Mouse (Mus musculus): Measurements from ENCODE around the gene Smoc2. TPM values are rescaled to one million over a fixed set of nuclear protein-coding genes. Genes with fewer than 3 reads are reported as not detected.

Gene Smoc2
- polyA plus RNA-seq, 1 experiment from 2014 or later, result 11.8 TPM

GRCm38 (mm10) chr17:14317439-14317838 lies 38.1 kb downstream of the Smoc2 start:
- Histone ChIP-seq H3K27ac (ENCODE audit: low read depth, low read length) (no peak overlapping the region), H3K4me1 (replicated peaks; ENCODE audit: control insufficient read depth, insufficient read depth, low read length) (no peaks in the 10 kb centered on the region), H3K9me3 (ENCODE audit: control insufficient read depth, low read length) (no peaks in the 10 kb centered on the region), H3K27me3 (replicated peaks; ENCODE audit: control insufficient read depth, insufficient read depth, low read length) (no peaks in the 10 kb centered on the region), H3K9ac (ENCODE audit: low read depth, low read length) (no peak overlapping the region), H3K4me2 (no peak overlapping the region), H3K4me3 (ENCODE audit: low read depth, low read length) (no peak overlapping the region), H3K36me3 (ENCODE audit: control insufficient read depth, insufficient read depth, low read length) (no peaks in the 10 kb centered on the region)
- ATAC-seq (replicated peaks; ENCODE audit: low FRiP score), result no peak
- 28% methylated on average over 4 of the region's 4 CpGs for WGBS
- no peak for DNase-seq (ENCODE audit: low spot score)

- Histone ChIP-seq H3K36me3 (ENCODE audit: control insufficient read depth, insufficient read depth, low read length) (no peaks in the 10 kb centered on the region), H3K27ac (ENCODE audit: low read depth, low read length) (no peak overlapping the region), H3K4me1 (replicated peaks; ENCODE audit: control insufficient read depth, insufficient read depth, low read length) (no peaks in the 10 kb centered on the region), H3K9ac (ENCODE audit: low read depth, low read length) (no peak overlapping the region), H3K4me2 (no peak overlapping the region), H3K27me3 (replicated peaks; ENCODE audit: control insufficient read depth, insufficient read depth, low read length) (no peaks in the 10 kb centered on the region; the same call in 1 of the 2 replicates), H3K9me3 (ENCODE audit: control insufficient read depth, low read length) (no peaks in the 10 kb centered on the region), H3K4me3 (ENCODE audit: low read depth, low read length) (no peak overlapping the region)
- no peak for DNase-seq (ENCODE audit: low spot score)
- WGBS, result 72% methylated on average over 7 of the region's 7 CpGs
- no peak for ATAC-seq (replicated peaks; ENCODE audit: low FRiP score)
These were observed 46.9 kb downstream of the Smoc2 start for GRCm38 (mm10) chr17:14326156-14326555.

- no peak overlapping the region for H3K27ac ChIP-seq (ENCODE audit: low read depth, low read length)
- 76% methylated on average over 9 of the region's 9 CpGs for WGBS
- ATAC-seq (replicated peaks; ENCODE audit: low FRiP score), result no peak
- H3K9me3 ChIP-seq (ENCODE audit: control insufficient read depth, low read length), result no peaks in the 10 kb centered on the region
- H3K9ac ChIP-seq (ENCODE audit: low read depth, low read length), result no peak overlapping the region
- DNase-seq (ENCODE audit: low spot score), result no peak
- H3K27me3 ChIP-seq (replicated peaks; ENCODE audit: control insufficient read depth, insufficient read depth, low read length), result no peaks in the 10 kb centered on the region; the same call in 1 of the 2 replicates
- H3K36me3 ChIP-seq (ENCODE audit: control insufficient read depth, insufficient read depth, low read length), result no peaks in the 10 kb centered on the region
- no peaks in the 10 kb centered on the region for H3K4me1 ChIP-seq (replicated peaks; ENCODE audit: control insufficient read depth, insufficient read depth, low read length)
- H3K4me3 ChIP-seq (ENCODE audit: low read depth, low read length), result no peak overlapping the region
- H3K4me2 ChIP-seq, result no peak overlapping the region
These were observed 48.7 kb downstream of the Smoc2 start for GRCm38 (mm10) chr17:14328037-14328436.

- Histone ChIP-seq H3K4me3 (ENCODE audit: low read depth, low read length) (no peak overlapping the region), H3K27ac (ENCODE audit: low read depth, low read length) (no peak overlapping the region), H3K4me2 (no peak overlapping the region), H3K9me3 (ENCODE audit: control insufficient read depth, low read length) (no peaks in the 10 kb centered on the region), H3K9ac (ENCODE audit: low read depth, low read length) (no peak overlapping the region), H3K36me3 (ENCODE audit: control insufficient read depth, insufficient read depth, low read length) (no peaks in the 10 kb centered on the region), H3K4me1 (replicated peaks; ENCODE audit: control insufficient read depth, insufficient read depth, low read length) (no peaks in the 10 kb centered on the region), H3K27me3 (replicated peaks; ENCODE audit: control insufficient read depth, insufficient read depth, low read length) (no peaks in the 10 kb centered on the region; the same call in 1 of the 2 replicates)
- WGBS, result 85% methylated on average over 7 of the region's 7 CpGs
- DNase-seq (ENCODE audit: low spot score) (no peak), ATAC-seq (replicated peaks; ENCODE audit: low FRiP score) (no peak)
These were observed 51.2 kb downstream of the Smoc2 start for GRCm38 (mm10) chr17:14330498-14330897.

- Histone ChIP-seq H3K9ac (ENCODE audit: low read depth, low read length) (no peak overlapping the region), H3K27ac (ENCODE audit: low read depth, low read length) (no peak overlapping the region), H3K4me2 (no peak overlapping the region), H3K36me3 (ENCODE audit: control insufficient read depth, insufficient read depth, low read length) (no peaks in the 10 kb centered on the region), H3K27me3 (replicated peaks; ENCODE audit: control insufficient read depth, insufficient read depth, low read length) (no peaks in the 10 kb centered on the region), H3K4me1 (replicated peaks; ENCODE audit: control insufficient read depth, insufficient read depth, low read length) (no peaks in the 10 kb centered on the region), H3K9me3 (ENCODE audit: control insufficient read depth, low read length) (no peaks in the 10 kb centered on the region), H3K4me3 (ENCODE audit: low read depth, low read length) (no peak overlapping the region)
- no peak for ATAC-seq (replicated peaks; ENCODE audit: low FRiP score)
- WGBS, result 44% methylated on average over 5 of the region's 5 CpGs
- no peak for DNase-seq (ENCODE audit: low spot score)
These were observed 60.7 kb downstream of the Smoc2 start for GRCm38 (mm10) chr17:14339932-14340557.

- Histone ChIP-seq H3K9me3 (ENCODE audit: control insufficient read depth, low read length) (no peaks in the 10 kb centered on the region), H3K27ac (ENCODE audit: low read depth, low read length) (no peak overlapping the region), H3K4me3 (ENCODE audit: low read depth, low read length) (no peak overlapping the region), H3K4me1 (replicated peaks; ENCODE audit: control insufficient read depth, insufficient read depth, low read length) (no peaks in the 10 kb centered on the region), H3K36me3 (ENCODE audit: control insufficient read depth, insufficient read depth, low read length) (no peaks in the 10 kb centered on the region), H3K9ac (ENCODE audit: low read depth, low read length) (no peak overlapping the region), H3K4me2 (no peak overlapping the region), H3K27me3 (replicated peaks; ENCODE audit: control insufficient read depth, insufficient read depth, low read length) (no peaks in the 10 kb centered on the region)
- ATAC-seq (replicated peaks; ENCODE audit: low FRiP score) (no peak), DNase-seq (ENCODE audit: low spot score) (no peak)
- 58% methylated on average over 2 of the region's 2 CpGs for WGBS
These were observed 61.4 kb downstream of the Smoc2 start for GRCm38 (mm10) chr17:14340736-14341135.

GRCm38 (mm10) chr17:14342511-14342910 lies 63.2 kb downstream of the Smoc2 start:
- H3K9me3 ChIP-seq (ENCODE audit: control insufficient read depth, low read length), result no peaks in the 10 kb centered on the region
- no peaks in the 10 kb centered on the region for H3K27me3 ChIP-seq (replicated peaks; ENCODE audit: control insufficient read depth, insufficient read depth, low read length)
- no peaks in the 10 kb centered on the region for H3K4me1 ChIP-seq (replicated peaks; ENCODE audit: control insufficient read depth, insufficient read depth, low read length)
- DNase-seq (ENCODE audit: low spot score), result no peak
- no peak overlapping the region for H3K4me3 ChIP-seq (ENCODE audit: low read depth, low read length)
- H3K27ac ChIP-seq (ENCODE audit: low read depth, low read length), result no peak overlapping the region
- no peaks in the 10 kb centered on the region for H3K36me3 ChIP-seq (ENCODE audit: control insufficient read depth, insufficient read depth, low read length)
- no peak for ATAC-seq (replicated peaks; ENCODE audit: low FRiP score)
- H3K9ac ChIP-seq (ENCODE audit: low read depth, low read length), result no peak overlapping the region
- H3K4me2 ChIP-seq, result no peak overlapping the region
- 29% methylated on average over 8 of the region's 8 CpGs for WGBS

- Histone ChIP-seq H3K27me3 (replicated peaks; ENCODE audit: control insufficient read depth, insufficient read depth, low read length) (no peaks in the 10 kb centered on the region), H3K4me3 (ENCODE audit: low read depth, low read length) (no peak overlapping the region), H3K4me1 (replicated peaks; ENCODE audit: control insufficient read depth, insufficient read depth, low read length) (no peaks in the 10 kb centered on the region), H3K36me3 (ENCODE audit: control insufficient read depth, insufficient read depth, low read length) (no peaks in the 10 kb centered on the region), H3K9me3 (ENCODE audit: control insufficient read depth, low read length) (no peaks in the 10 kb centered on the region), H3K9ac (ENCODE audit: low read depth, low read length) (no peak overlapping the region), H3K27ac (ENCODE audit: low read depth, low read length) (no peak overlapping the region), H3K4me2 (no peak overlapping the region)
- WGBS, result 80% methylated on average over 12 of the region's 12 CpGs
- DNase-seq (ENCODE audit: low spot score) (no peak), ATAC-seq (replicated peaks; ENCODE audit: low FRiP score) (no peak)
These were observed 64.1 kb downstream of the Smoc2 start for GRCm38 (mm10) chr17:14343442-14343841.

- Histone ChIP-seq H3K9me3 (ENCODE audit: control insufficient read depth, low read length) (no peaks in the 10 kb centered on the region), H3K4me1 (replicated peaks; ENCODE audit: control insufficient read depth, insufficient read depth, low read length) (no peaks in the 10 kb centered on the region), H3K9ac (ENCODE audit: low read depth, low read length) (no peak overlapping the region), H3K27me3 (replicated peaks; ENCODE audit: control insufficient read depth, insufficient read depth, low read length) (no peaks in the 10 kb centered on the region), H3K4me3 (ENCODE audit: low read depth, low read length) (no peak overlapping the region), H3K27ac (ENCODE audit: low read depth, low read length) (no peak overlapping the region), H3K36me3 (ENCODE audit: control insufficient read depth, insufficient read depth, low read length) (no peaks in the 10 kb centered on the region), H3K4me2 (no peak overlapping the region)
- WGBS, result 70% methylated on average over 4 of the region's 4 CpGs
- no peak for ATAC-seq (replicated peaks; ENCODE audit: low FRiP score)
- no peak for DNase-seq (ENCODE audit: low spot score)
These were observed 66.2 kb downstream of the Smoc2 start for GRCm38 (mm10) chr17:14345556-14345955.
